Mouse (Mus musculus): ENCODE measurements at regions not wholly inside any gene's neighbourhood (a gene's known extent, or its start where the extent isn't known, plus 50 kb on each side); places are given as distances from the start of the nearest gene placed in this dataset.

DNA sequence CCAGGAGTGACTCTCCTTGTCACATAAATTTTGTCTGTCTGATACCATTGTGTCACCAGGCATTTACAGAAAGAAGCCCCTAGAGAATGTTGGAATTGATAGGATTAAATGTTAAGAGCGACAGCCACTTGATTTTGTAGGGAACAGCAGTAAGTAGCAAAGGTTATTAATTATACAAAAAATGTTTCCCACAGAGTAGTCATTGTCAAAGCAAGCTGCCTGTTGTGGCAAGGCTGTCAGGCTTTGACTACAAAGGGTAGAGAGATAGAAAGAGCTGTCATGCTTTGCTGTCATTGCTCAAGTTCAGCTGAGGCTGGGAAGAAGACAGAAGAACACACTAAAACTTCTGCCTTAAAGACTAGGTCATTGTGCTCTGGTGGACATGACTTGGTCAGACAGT is 193.8 kb downstream of the Gm7361 start:
- no peaks in the 10 kb centered on the region for H3K9me3 ChIP-seq (ENCODE audit: control insufficient read depth, low read depth, low read length)
- ATAC-seq (ENCODE audit: insufficient number of reproducible peaks, insufficient read depth, low FRiP score, low read depth), result no peak
- H3K27me3 ChIP-seq (ENCODE audit: control insufficient read depth, insufficient read depth, low read length), result no peaks in the 10 kb centered on the region
- H3K27ac ChIP-seq (ENCODE audit: low read length), result no peak overlapping the region
- H3K36me3 ChIP-seq (ENCODE audit: control insufficient read depth, insufficient read depth, low read length), result no peaks in the 10 kb centered on the region
- no peak overlapping the region for H3K9ac ChIP-seq (replicated peaks; ENCODE audit: low read depth, low read length)
- WGBS, result 74% methylated on average over 1 of the region's 1 CpGs
- H3K4me2 ChIP-seq (replicated peaks; ENCODE audit: low read depth, low read length), result no peak overlapping the region
- no peak overlapping the region for H3K4me3 ChIP-seq (ENCODE audit: low read depth, low read length)
- no peaks in the 10 kb centered on the region for H3K4me1 ChIP-seq (ENCODE audit: control insufficient read depth, insufficient read depth, low read length)

DNA sequence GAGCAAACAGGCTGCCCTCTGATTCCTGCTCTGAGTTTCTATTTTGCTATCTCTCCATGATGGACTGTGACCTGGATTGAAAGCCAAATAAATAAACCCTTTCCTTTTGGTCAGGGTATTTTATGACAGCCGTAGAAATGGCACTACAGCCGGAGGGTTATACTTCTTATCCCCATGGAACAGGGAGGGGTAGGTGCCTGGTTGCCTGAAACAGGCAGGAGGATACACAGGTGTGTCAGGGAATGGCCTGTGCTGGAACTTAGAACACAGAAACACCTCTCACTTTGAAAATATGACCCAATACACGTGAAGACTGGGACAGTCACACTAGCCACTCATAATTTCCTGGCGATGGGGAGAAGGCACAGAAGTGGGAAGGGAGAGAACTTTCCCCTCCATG is 200.1 kb downstream of the Gm7361 start:
- 72% methylated on average over 4 of the region's 4 CpGs for WGBS
- Histone ChIP-seq H3K9ac (replicated peaks; ENCODE audit: low read depth, low read length) (no peak overlapping the region), H3K27me3 (ENCODE audit: control insufficient read depth, insufficient read depth, low read length) (no peaks in the 10 kb centered on the region), H3K4me1 (ENCODE audit: control insufficient read depth, insufficient read depth, low read length) (no peaks in the 10 kb centered on the region), H3K9me3 (ENCODE audit: control insufficient read depth, low read depth, low read length) (no peaks in the 10 kb centered on the region), H3K27ac (ENCODE audit: low read length) (no peak overlapping the region), H3K36me3 (ENCODE audit: control insufficient read depth, insufficient read depth, low read length) (no peaks in the 10 kb centered on the region), H3K4me3 (ENCODE audit: low read depth, low read length) (no peak overlapping the region), H3K4me2 (replicated peaks; ENCODE audit: low read depth, low read length) (no peak overlapping the region)
- no peak for ATAC-seq (ENCODE audit: insufficient number of reproducible peaks, insufficient read depth, low FRiP score, low read depth)

DNA sequence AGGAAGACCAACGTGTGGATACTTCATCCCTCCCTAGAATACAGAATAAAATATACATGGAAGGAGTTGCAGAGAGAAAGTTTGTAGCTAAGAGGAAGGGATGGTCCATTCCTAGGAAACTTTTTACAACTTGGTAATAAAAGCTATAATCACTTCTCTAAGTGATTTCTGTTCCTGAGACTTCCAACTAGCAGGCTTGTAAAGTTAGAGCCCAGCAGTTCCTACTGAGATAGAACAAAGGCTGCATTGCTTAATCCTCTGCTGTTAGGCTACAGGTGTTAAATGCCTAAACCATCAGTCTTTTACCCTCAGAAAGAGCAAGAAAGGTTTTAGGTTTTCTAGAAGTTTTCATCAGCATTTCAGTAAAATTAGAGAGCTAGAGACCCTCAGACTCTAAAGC is 209.2 kb downstream of the Gm7361 start:
- H3K4me2 ChIP-seq (replicated peaks; ENCODE audit: low read depth, low read length), result no peak overlapping the region
- H3K27ac ChIP-seq (ENCODE audit: low read length), result no peak overlapping the region
- no peak for ATAC-seq (ENCODE audit: insufficient number of reproducible peaks, insufficient read depth, low FRiP score, low read depth)
- H3K36me3 ChIP-seq (ENCODE audit: control insufficient read depth, insufficient read depth, low read length), result no peaks in the 10 kb centered on the region
- WGBS, result 55% methylated on average over 1 of the region's 1 CpGs
- H3K9ac ChIP-seq (replicated peaks; ENCODE audit: low read depth, low read length), result no peak overlapping the region
- H3K4me3 ChIP-seq (ENCODE audit: low read depth, low read length), result no peak overlapping the region
- H3K27me3 ChIP-seq (ENCODE audit: control insufficient read depth, insufficient read depth, low read length), result no peaks in the 10 kb centered on the region
- no peaks in the 10 kb centered on the region for H3K4me1 ChIP-seq (ENCODE audit: control insufficient read depth, insufficient read depth, low read length)
- H3K9me3 ChIP-seq (ENCODE audit: control insufficient read depth, low read depth, low read length), result no peaks in the 10 kb centered on the region

DNA sequence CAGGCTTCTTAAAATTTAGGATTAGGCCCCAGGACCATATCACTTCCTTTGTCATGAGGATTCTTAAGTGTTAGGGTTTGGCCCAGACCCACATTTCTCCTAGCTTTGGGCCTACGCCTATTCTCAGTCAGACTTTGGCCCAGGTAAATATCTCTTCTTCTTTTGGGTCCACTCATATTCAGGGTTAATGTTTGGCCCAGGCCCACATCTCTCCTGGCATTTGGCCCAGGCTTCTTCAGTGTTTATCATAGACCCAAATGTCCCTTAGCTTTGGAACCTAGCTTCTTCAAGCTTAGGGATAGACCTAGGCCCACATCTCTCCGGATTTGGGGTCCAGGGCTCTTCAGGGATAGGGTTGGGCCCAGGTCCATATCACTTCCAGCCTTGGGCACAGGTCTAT is 228.2 kb downstream of the Gm7361 start:
- 79% methylated on average over 2 of the region's 2 CpGs for WGBS
- Histone ChIP-seq H3K27ac (ENCODE audit: low read length) (no peak overlapping the region), H3K36me3 (ENCODE audit: control insufficient read depth, insufficient read depth, low read length) (no peaks in the 10 kb centered on the region), H3K4me1 (ENCODE audit: control insufficient read depth, insufficient read depth, low read length) (no peaks in the 10 kb centered on the region), H3K9ac (replicated peaks; ENCODE audit: low read depth, low read length) (no peak overlapping the region), H3K9me3 (ENCODE audit: control insufficient read depth, low read depth, low read length) (no peaks in the 10 kb centered on the region), H3K4me2 (replicated peaks; ENCODE audit: low read depth, low read length) (no peak overlapping the region), H3K4me3 (ENCODE audit: low read depth, low read length) (no peak overlapping the region), H3K27me3 (ENCODE audit: control insufficient read depth, insufficient read depth, low read length) (no peaks in the 10 kb centered on the region)
- no peak for ATAC-seq (ENCODE audit: insufficient number of reproducible peaks, insufficient read depth, low FRiP score, low read depth)

DNA sequence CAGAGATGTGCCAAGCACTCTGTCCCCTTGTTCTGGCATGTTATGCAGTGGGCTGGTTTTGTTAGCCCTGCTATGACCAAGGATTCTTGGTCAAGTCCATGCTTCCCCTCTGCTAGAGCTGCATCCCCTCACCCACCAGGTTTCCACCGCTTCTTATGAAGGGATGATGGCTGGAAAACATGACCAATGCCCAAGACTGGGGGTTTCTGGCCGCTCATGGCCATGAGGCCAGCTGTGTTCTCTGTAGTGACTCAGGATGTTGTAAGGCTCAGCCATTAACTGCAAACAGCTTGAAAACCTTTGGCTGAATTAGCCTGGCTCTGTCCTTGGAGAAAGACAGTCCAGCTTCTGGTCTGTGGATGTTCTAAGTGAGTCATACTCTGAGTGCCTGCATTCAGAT is 236.5 kb downstream of the Gm7361 start:
- Histone ChIP-seq H3K4me1 (ENCODE audit: control insufficient read depth, insufficient read depth, low read length) (no peaks in the 10 kb centered on the region), H3K9ac (replicated peaks; ENCODE audit: low read depth, low read length) (no peak overlapping the region), H3K27ac (ENCODE audit: low read length) (no peak overlapping the region), H3K36me3 (ENCODE audit: control insufficient read depth, insufficient read depth, low read length) (no peaks in the 10 kb centered on the region), H3K27me3 (ENCODE audit: control insufficient read depth, insufficient read depth, low read length) (no peaks in the 10 kb centered on the region), H3K9me3 (ENCODE audit: control insufficient read depth, low read depth, low read length) (no peaks in the 10 kb centered on the region), H3K4me3 (ENCODE audit: low read depth, low read length) (no peak overlapping the region), H3K4me2 (replicated peaks; ENCODE audit: low read depth, low read length) (no peak overlapping the region)
- ATAC-seq (ENCODE audit: insufficient number of reproducible peaks, insufficient read depth, low FRiP score, low read depth), result no peak
- WGBS, result 84% methylated on average over 2 of the region's 2 CpGs

DNA sequence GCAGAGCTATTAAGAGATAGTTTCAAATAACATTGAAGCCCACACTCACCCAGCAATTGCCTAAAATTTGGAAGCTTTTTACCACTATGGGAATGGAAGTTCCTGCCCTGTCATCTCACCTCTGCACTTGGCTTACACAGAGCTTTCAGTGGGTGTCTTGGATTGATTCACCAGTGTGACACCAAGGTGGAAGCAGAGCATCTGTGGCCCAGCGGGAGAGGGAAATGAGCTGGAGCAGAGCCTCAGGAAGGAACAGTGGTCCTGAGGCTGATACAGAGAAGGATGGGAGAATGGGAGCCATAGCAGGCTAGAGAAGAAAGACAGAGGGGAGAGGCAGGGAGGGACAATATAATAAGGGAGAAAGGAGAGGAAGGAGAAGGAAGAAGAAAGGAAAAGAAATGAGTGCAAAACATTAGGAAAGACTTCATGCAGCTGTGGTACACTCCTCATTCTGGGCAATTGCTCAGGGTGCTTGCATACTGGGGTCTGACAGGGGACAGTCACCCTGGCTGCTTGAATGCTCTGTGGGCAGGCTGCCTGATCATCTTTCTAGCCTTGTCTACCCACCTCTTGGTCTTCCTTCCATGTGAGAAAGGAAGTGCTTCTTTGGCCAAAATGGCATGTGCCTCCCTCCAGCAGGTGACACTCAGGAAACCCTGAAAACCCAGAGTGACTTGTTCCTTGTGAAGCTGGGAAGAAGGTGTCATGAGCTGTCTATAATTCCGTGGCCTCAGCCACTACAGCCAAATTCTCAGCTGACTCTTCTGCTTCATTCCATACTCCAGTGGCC is 240.3 kb downstream of the Gm7361 start:
- Histone ChIP-seq H3K9me3 (ENCODE audit: control insufficient read depth, low read depth, low read length) (no peaks in the 10 kb centered on the region), H3K9ac (replicated peaks; ENCODE audit: low read depth, low read length) (no peak overlapping the region), H3K4me2 (replicated peaks; ENCODE audit: low read depth, low read length) (no peak overlapping the region), H3K4me3 (ENCODE audit: low read depth, low read length) (no peak overlapping the region), H3K27ac (ENCODE audit: low read length) (no peak overlapping the region), H3K4me1 (ENCODE audit: control insufficient read depth, insufficient read depth, low read length) (no peaks in the 10 kb centered on the region), H3K36me3 (ENCODE audit: control insufficient read depth, insufficient read depth, low read length) (no peaks in the 10 kb centered on the region), H3K27me3 (ENCODE audit: control insufficient read depth, insufficient read depth, low read length) (no peaks in the 10 kb centered on the region)
- WGBS, result 82% methylated on average over 2 of the region's 2 CpGs
- ATAC-seq (ENCODE audit: insufficient number of reproducible peaks, insufficient read depth, low FRiP score, low read depth), result no peak

DNA sequence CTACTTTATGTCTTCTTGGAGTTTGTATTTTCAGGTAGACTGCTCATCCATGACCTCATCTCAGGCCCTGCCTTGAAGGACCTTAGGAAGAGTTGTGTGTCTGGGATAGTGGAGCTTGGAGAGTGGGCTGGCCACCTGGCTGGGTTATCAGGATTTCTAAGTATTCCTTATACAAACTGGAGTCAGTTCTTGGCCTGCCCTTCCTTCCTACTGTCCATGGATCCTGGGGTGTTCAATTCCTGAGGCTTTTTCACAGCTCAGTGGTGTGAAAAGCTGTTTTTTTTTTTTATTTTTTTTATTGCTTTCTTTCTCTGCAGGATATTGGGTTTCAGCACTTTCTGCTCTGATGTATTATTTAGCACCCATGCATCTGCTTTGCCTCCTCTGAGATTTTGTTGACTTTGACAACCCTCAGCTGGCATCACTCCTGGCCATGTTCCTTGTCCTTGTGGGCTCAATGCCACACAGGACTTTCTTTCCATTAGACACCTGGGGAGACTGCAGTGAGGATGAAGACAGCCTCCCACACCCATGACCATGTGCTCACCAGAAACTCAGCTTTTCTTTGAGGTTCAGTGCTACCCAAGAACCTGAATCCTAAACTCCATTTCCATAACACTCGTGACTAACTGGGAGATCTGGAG is 252.2 kb downstream of the Gm7361 start:
- H3K9me3 ChIP-seq (ENCODE audit: control insufficient read depth, low read depth, low read length), result no peaks in the 10 kb centered on the region
- no peaks in the 10 kb centered on the region for H3K36me3 ChIP-seq (ENCODE audit: control insufficient read depth, insufficient read depth, low read length)
- no peak overlapping the region for H3K4me3 ChIP-seq (ENCODE audit: low read depth, low read length)
- 69% methylated on average over 1 of the region's 1 CpGs for WGBS
- H3K9ac ChIP-seq (replicated peaks; ENCODE audit: low read depth, low read length), result no peak overlapping the region
- H3K27me3 ChIP-seq (ENCODE audit: control insufficient read depth, insufficient read depth, low read length), result no peaks in the 10 kb centered on the region
- no peak for ATAC-seq (ENCODE audit: insufficient number of reproducible peaks, insufficient read depth, low FRiP score, low read depth)
- no peak overlapping the region for H3K27ac ChIP-seq (ENCODE audit: low read length)
- no peak overlapping the region for H3K4me2 ChIP-seq (replicated peaks; ENCODE audit: low read depth, low read length)
- H3K4me1 ChIP-seq (ENCODE audit: control insufficient read depth, insufficient read depth, low read length), result no peaks in the 10 kb centered on the region

DNA sequence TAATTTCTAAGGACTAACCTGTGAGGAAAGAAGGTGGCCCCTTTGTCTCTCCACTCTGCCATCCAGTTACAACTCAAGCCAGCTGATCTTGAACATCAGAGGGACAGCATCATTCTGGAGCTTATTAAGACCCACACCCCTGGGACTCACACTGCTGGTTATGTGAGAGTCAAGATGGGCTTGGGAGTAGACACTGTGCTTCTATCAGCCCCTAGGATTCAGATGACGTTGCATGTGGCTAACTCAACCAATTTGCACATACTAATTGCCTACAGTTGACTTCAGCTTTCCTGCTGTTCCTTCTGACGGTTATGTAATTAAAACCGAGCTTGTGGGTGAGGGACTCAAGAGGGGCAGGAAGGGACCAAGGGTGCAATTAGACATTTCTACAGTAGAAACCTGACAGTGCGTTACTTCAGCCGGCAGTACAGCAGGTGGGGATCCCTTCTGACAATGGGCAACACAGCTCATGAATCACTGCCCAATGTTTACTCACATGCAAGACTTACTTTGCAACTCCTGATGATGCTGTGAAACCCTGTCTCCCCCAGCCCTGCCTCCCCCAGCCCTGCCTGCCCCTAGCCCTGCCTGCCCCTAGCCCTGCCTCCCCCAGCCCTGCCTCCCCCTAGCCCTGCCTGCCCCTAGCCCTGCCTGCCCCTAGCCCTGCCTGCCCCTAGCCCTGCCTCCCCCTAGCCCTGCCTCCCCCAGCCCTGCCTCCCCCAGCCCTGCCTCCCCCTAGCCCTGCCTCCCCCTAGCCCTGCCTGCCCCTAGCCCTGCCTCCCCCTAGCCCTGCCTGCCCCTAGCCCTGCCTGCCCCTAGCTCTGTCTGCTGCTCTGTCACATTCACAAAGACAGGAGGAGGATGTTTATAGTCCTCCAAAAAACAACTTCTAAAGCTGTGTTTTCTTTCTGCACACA is 255.8 kb downstream of the Gm7361 start:
- Histone ChIP-seq H3K4me2 (replicated peaks; ENCODE audit: low read depth, low read length) (no peak overlapping the region), H3K27ac (ENCODE audit: low read length) (no peak overlapping the region), H3K9ac (replicated peaks; ENCODE audit: low read depth, low read length) (no peak overlapping the region), H3K27me3 (ENCODE audit: control insufficient read depth, insufficient read depth, low read length) (no peaks in the 10 kb centered on the region), H3K4me3 (ENCODE audit: low read depth, low read length) (no peak overlapping the region), H3K36me3 (ENCODE audit: control insufficient read depth, insufficient read depth, low read length) (no peaks in the 10 kb centered on the region), H3K9me3 (ENCODE audit: control insufficient read depth, low read depth, low read length) (no peaks in the 10 kb centered on the region), H3K4me1 (ENCODE audit: control insufficient read depth, insufficient read depth, low read length) (no peaks in the 10 kb centered on the region)
- 49% methylated on average over 5 of the region's 5 CpGs for WGBS
- ATAC-seq (ENCODE audit: insufficient number of reproducible peaks, insufficient read depth, low FRiP score, low read depth), result no peak

Data from stomach, embryonic 14.5 days (tissue).